Mouse (Mus musculus): ENCODE measurements around the gene Snapc3.

GRCm38 (mm10) chr4:83464827-83465226 lies 47.3 kb downstream of the Snapc3 start:
- no peak for TF ChIP-seq CTCF (conservative IDR thresholded peaks at IDR 0.05 in 1 of 2, IDR thresholded peaks at IDR 0.05 in 1 of 2; ENCODE audit: low read depth in 2 of 2, low read length in 2 of 2)
- no peak for TF ChIP-seq USF2 (conservative IDR thresholded peaks at IDR 0.05; ENCODE audit: low read depth, low read length)
- TF ChIP-seq RCOR1 (conservative IDR thresholded peaks at IDR 0.05; ENCODE audit: low read depth, low read length), result no peak
- TF ChIP-seq IRF4 (IDR thresholded peaks at IDR 0.05; ENCODE audit: low read depth, low read length), result no peak
- TF ChIP-seq POLR2A (IDR thresholded peaks at IDR 0.05; ENCODE audit: low read depth, low read length), result no peak
- no peak for TF ChIP-seq SIN3A (IDR thresholded peaks at IDR 0.05; ENCODE audit: low read length)
- TF ChIP-seq UBTF (IDR thresholded peaks at IDR 0.05; ENCODE audit: low read depth, low read length), result no peak
- TF ChIP-seq CHD1 (IDR thresholded peaks at IDR 0.05; ENCODE audit: low read depth, low read length), result no peak
- TF ChIP-seq E2F4 (IDR thresholded peaks at IDR 0.05; ENCODE audit: insufficient replicate concordance, low read depth, low read length), result no peak
- TF ChIP-seq JUN (IDR thresholded peaks at IDR 0.05; ENCODE audit: insufficient read depth, low read depth, low read length), result no peak
- TF ChIP-seq EP300 (IDR thresholded peaks at IDR 0.05; ENCODE audit: low read length), result no peak
- no peak for TF ChIP-seq BHLHE40 (IDR thresholded peaks at IDR 0.05; ENCODE audit: low read depth, low read length)
- TF ChIP-seq PAX5 (IDR thresholded peaks at IDR 0.05; ENCODE audit: low read length), result no peak

Measured in CH12.LX (cell line).